Mouse (Mus musculus): Measurements from ENCODE around the gene Kitl.

GRCm38 (mm10) chr10:100059356-100059755 is 43.9 kb downstream of the Kitl start:
- TF ChIP-seq CTCF (IDR thresholded peaks at IDR 0.05; ENCODE audit: low read depth, low read length) (no peak), POLR2A (IDR thresholded peaks at IDR 0.05; ENCODE audit: extremely low read depth, insufficient read depth, low read length) (no peak)
